Mouse (Mus musculus) spleen, adult 12 weeks (tissue): Measurements from ENCODE around the gene Trio.
A peak's percentile ranks its signal among the peaks of the same experiment; 100 is the strongest.

Experiments used
- DNase-seq: peaks from one replicate; pipeline ENCODE4 v3.0.0; 2022; ENCODE audit warnings: low spot score

Gene Trio

GRCm38 (mm10) chr15:27715331-27715730 is 310.3 kb downstream of the Trio start:
- DNase-seq, result no peak

GRCm38 (mm10) chr15:27710698-27711097 is 314.9 kb downstream of the Trio start:
- DNase-seq, result no peak

GRCm38 (mm10) chr15:27708968-27709612 is 316.6 kb downstream of the Trio start:
- DNase-seq, result no peak

GRCm38 (mm10) chr15:27708499-27708898 is 317.1 kb downstream of the Trio start:
- DNase-seq, result no peak

GRCm38 (mm10) chr15:27702972-27703313 is 322.7 kb downstream of the Trio start:
- DNase-seq, result no peak

GRCm38 (mm10) chr15:27702031-27702971 is 323.3 kb downstream of the Trio start:
- DNase-seq, result no peak

- no peak for DNase-seq
Measured at GRCm38 (mm10) chr15:27697632-27698031, 328.0 kb downstream of the Trio start.

- no peak for DNase-seq
Measured at GRCm38 (mm10) chr15:27693235-27693634, 332.4 kb downstream of the Trio start.

- no peak for DNase-seq
Measured at GRCm38 (mm10) chr15:27692161-27692560, 333.5 kb downstream of the Trio start.

- DNase-seq, result no peak
Measured at GRCm38 (mm10) chr15:27691213-27691612, 334.4 kb downstream of the Trio start.

GRCm38 (mm10) chr15:27688041-27688651 is 337.5 kb downstream of the Trio start:
- DNase-seq, result no peak

GRCm38 (mm10) chr15:27684813-27685212 is 340.8 kb downstream of the Trio start:
- no peak for DNase-seq

- DNase-seq, result no peak
Measured at GRCm38 (mm10) chr15:27683206-27683605, 342.4 kb downstream of the Trio start.

- DNase-seq, result no peak
Measured at GRCm38 (mm10) chr15:27682619-27683018, 343.0 kb downstream of the Trio start.

- peak; percentile 84 for DNase-seq
Measured at GRCm38 (mm10) chr15:27681419-27682187, 344.0 kb downstream of the Trio start, which contains the start of gene Otulinl. Gene Otulinl (minus strand): TSS chr15:27681579.

- no peak for DNase-seq
Measured at GRCm38 (mm10) chr15:27680997-27681396, 344.7 kb downstream of the Trio start.
